Mouse (Mus musculus) lung, postnatal 0 days (tissue): ENCODE data around the gene Ttll11.

Experiments
- CTCF ChIP-seq: IDR thresholded peaks from 2 replicates; pipeline ENCODE4 v1.5.1; 2016; ENCODE audit warnings: antibody characterized with exemption, mild to moderate bottlenecking
- EP300 ChIP-seq: IDR thresholded peaks from 2 replicates; pipeline ENCODE4 v1.6.1; 2016; ENCODE audit warnings: antibody characterized with exemption, mild to moderate bottlenecking, control low read depth

DNA sequence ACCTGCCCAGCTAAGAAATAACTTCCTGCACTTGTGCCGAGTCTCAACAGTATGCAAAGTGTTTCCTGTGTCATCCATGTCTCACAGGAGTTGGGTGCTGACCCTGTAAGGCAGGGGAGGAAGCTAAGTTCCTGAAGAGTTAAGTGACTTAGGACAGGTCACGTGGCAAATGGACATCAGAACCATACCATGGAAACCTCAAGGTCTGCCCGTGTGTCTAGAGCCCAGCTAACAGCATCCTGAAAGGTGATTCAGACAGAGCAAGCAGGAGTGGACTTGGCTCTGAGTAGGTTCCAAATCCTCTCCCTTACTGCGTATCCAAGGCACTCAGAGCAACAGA lies 80.6 kb downstream of the Ttll11 start:
- TF ChIP-seq CTCF (no peak), EP300 (no peak)
